Mouse (Mus musculus) heart, embryonic 15.5 days (tissue): ENCODE measurements at regions not wholly inside any gene's neighbourhood (a gene's known extent, or its start where the extent isn't known, plus 50 kb on each side); places are given as distances from the start of the nearest gene placed in this dataset.

Source experiments
- ATAC-seq: fragments of 200-750 bp; cut with Nextera tagmentation; replicated peaks from 2 replicates; pipeline ENCODE4 v1.8.0; 2017; ENCODE audit warnings: low read depth, moderate TSS enrichment; ENCODE audit not compliant: insufficient number of reproducible peaks, insufficient read depth, low FRiP score
- H3K27ac ChIP-seq: fragments of 300-500 bp; sonication (generic); 2 replicates; pipeline ENCODE4 v1.5.1; 2015; ENCODE audit warnings: mild to moderate bottlenecking, inconsistent platforms
- H3K27me3 ChIP-seq: fragments of 300-500 bp; sonication (generic); 2 replicates; pipeline ENCODE4 v1.6.1; 2015; ENCODE audit warnings: inconsistent platforms
- H3K36me3 ChIP-seq: fragments of 300-500 bp; sonication (generic); 2 replicates; pipeline ENCODE4 v1.6.1; 2015; ENCODE audit warnings: mild to moderate bottlenecking, inconsistent platforms
- H3K4me1 ChIP-seq: fragments of 300-500 bp; sonication (generic); replicated peaks from 2 replicates; pipeline ENCODE4 v1.6.1; 2015; ENCODE audit warnings: inconsistent platforms
- H3K4me2 ChIP-seq: fragments of 300-500 bp; sonication (generic); 2 replicates; pipeline ENCODE4 v1.6.1; 2015; ENCODE audit warnings: inconsistent platforms, mild to moderate bottlenecking, moderate library complexity
- H3K4me3 ChIP-seq: fragments of 300-500 bp; sonication (generic); 2 replicates; pipeline ENCODE4 v1.5.1; 2015; ENCODE audit warnings: mild to moderate bottlenecking, inconsistent platforms
- H3K9ac ChIP-seq: fragments of 300-500 bp; sonication (generic); 2 replicates; pipeline ENCODE4 v1.6.1; 2015; ENCODE audit warnings: mild to moderate bottlenecking, inconsistent platforms
- H3K9me3 ChIP-seq: fragments of 300-500 bp; sonication (generic); replicated peaks from 2 replicates; pipeline ENCODE4 v1.6.1; 2016; ENCODE audit warnings: inconsistent platforms
- WGBS: fragments of 180-500 bp; shearing (Covaris S2); methylation state at CpG from one replicate; pipeline ENCODE4 v1.1.7; 2015; ENCODE audit warnings: mixed read lengths; 5-methylcytosine and 5-hydroxymethylcytosine counted together

DNA sequence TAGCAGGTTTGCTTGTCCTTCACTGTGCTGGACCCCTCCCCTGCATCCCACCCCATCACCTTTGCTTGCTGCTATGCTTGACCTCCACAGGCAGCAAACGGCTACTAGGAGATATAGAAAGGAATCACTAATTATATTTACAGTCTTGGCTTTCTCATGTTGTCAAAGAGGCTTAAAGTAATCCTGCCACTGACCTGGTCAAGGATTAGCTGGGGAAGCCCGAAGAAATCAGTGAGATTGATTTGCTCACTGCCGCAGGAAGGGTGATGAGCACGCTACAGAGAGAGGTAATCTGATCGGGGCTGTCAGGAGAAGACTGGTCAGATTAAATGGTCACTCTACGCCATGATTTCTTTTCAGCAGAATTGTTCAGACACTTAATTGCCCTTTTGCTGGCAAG lies 157.4 kb upstream of the Wdfy3 start:
- no peaks in the 10 kb centered on the region for H3K9me3 ChIP-seq
- no peaks in the 10 kb centered on the region for H3K4me1 ChIP-seq
- no peak overlapping the region for H3K4me3 ChIP-seq
- H3K9ac ChIP-seq: no peak overlapping the region
- H3K36me3 ChIP-seq: no peaks in the 10 kb centered on the region
- WGBS: 49% methylated on average over 6 of the region's 6 CpGs
- H3K27ac ChIP-seq: no peak overlapping the region
- no peak overlapping the region for H3K4me2 ChIP-seq
- no peak for ATAC-seq
- H3K27me3 ChIP-seq: no peaks in the 10 kb centered on the region

DNA sequence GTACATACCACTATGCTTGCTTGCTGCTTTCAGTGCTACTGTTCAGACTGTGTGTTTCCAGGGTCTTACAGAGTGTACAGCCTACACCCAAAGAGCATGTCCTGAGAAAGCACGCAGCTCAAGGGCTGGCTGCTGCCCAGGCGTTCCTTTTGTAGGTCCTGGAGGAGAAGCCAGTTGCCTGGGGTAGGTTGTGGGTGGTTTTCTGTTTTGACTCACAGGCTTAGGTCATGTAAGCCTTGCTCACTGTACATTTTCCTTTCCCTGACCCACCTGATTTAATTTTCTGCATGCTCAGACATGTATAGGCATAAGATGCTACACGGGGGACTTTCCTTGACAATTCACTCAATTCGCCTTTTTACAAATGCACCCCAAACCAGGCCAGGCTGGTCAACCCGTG lies 172.9 kb upstream of the Wdfy3 start:
- Histone ChIP-seq H3K4me2 (no peak overlapping the region), H3K27ac (no peak overlapping the region), H3K36me3 (no peaks in the 10 kb centered on the region), H3K27me3 (no peaks in the 10 kb centered on the region), H3K9me3 (no peaks in the 10 kb centered on the region), H3K4me3 (no peak overlapping the region), H3K9ac (no peak overlapping the region), H3K4me1 (no peaks in the 10 kb centered on the region)
- 78% methylated on average over 5 of the region's 5 CpGs for WGBS
- ATAC-seq: no peak

DNA sequence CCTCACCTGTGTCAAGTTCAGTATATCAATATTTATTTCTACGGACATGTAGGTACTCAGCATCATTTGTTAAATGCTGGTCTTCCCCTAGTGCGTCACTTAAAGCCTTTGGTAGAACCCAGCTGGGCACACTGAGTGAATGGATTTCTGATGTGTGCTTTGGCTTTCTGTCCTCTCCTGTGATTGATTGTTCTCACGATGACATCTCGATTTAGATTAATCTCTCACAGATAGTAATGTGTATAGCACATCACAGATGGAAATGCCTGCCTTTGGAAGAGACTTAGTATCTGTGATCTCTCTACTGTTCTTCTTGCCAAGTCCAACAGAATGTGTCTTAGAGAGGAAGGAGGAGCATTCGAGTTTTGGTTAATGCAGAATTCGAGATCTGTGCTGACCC lies 175.0 kb upstream of the Wdfy3 start:
- Histone ChIP-seq H3K36me3 (no peaks in the 10 kb centered on the region), H3K4me3 (no peak overlapping the region), H3K27me3 (no peaks in the 10 kb centered on the region), H3K4me1 (no peaks in the 10 kb centered on the region), H3K4me2 (no peak overlapping the region), H3K9me3 (no peaks in the 10 kb centered on the region), H3K9ac (no peak overlapping the region), H3K27ac (no peak overlapping the region)
- no peak for ATAC-seq
- WGBS: 72% methylated on average over 6 of the region's 6 CpGs

DNA sequence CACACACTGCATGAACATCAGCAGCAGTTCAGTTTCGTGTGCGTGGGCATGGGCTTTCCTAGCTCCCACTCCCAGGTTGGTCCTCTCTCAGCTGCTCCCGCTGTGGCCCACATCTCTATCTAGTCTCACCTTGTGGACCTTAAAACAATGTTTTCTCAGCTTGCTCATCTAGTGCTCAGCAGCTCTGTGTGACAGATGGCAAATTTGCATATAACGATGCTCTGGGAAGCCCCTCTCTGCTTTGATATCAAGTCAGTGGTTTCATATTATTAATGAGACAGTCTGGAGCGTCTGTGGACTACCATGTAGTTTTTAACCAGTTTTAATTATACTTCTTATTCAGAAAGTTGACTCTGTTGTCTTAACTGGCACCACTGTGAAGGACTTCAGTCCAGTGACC lies 179.0 kb upstream of the Wdfy3 start:
- Histone ChIP-seq H3K27ac (no peak overlapping the region), H3K9me3 (no peaks in the 10 kb centered on the region), H3K4me1 (no peaks in the 10 kb centered on the region), H3K9ac (no peak overlapping the region), H3K36me3 (no peaks in the 10 kb centered on the region), H3K4me2 (no peak overlapping the region), H3K27me3 (no peaks in the 10 kb centered on the region), H3K4me3 (no peak overlapping the region)
- no peak for ATAC-seq
- 86% methylated on average over 5 of the region's 5 CpGs for WGBS

DNA sequence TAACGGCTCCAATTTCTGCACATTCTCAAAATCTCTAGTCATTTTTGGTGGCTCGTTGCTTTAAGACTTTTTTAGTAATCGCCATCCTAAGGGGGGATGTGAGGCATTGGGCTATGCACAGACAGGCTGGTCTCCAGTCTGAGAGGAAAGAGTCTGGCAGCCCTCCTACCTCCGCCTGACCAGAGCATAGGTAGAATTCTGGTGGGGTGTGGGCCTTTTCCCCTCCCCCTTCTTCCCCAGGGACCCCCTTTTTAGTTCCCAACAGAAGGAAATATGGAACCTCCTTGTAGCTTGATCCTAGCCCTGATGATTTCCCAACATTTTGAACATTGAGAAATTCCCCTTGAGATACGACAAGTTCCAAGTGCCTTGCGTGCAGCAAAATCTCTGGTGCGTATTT lies 181.4 kb upstream of the Wdfy3 start:
- Histone ChIP-seq H3K4me1 (no peaks in the 10 kb centered on the region), H3K9me3 (no peaks in the 10 kb centered on the region), H3K36me3 (no peaks in the 10 kb centered on the region), H3K9ac (no peak overlapping the region), H3K27me3 (no peaks in the 10 kb centered on the region), H3K4me2 (no peak overlapping the region), H3K27ac (no peak overlapping the region), H3K4me3 (no peak overlapping the region)
- ATAC-seq: no peak
- 84% methylated on average over 7 of the region's 7 CpGs for WGBS

DNA sequence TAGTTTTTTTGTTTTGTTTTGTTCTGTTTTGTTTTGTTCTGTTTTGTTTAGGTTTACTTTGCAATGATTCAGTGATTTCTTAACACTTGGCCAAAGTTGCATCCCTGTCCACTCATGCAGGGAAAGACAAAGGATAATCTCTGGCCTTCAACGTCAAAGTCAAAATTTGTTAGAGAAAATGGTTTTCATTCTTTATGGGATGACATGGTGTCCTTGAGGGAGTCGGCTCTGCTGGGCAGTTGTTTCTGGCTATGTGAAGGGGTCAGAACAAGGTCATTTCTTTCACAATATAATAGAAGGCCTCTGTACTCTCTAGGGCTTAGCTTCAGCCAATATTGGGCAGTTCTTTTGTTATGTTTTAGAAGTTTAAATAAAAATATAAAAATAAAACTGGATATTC lies 184.1 kb upstream of the Wdfy3 start:
- no peak overlapping the region for H3K4me2 ChIP-seq
- H3K9ac ChIP-seq: no peak overlapping the region
- no peak overlapping the region for H3K4me3 ChIP-seq
- no peak for ATAC-seq
- H3K27ac ChIP-seq: no peak overlapping the region
- no peaks in the 10 kb centered on the region for H3K9me3 ChIP-seq
- H3K36me3 ChIP-seq: no peaks in the 10 kb centered on the region
- WGBS: 51% methylated on average over 2 of the region's 2 CpGs
- no peaks in the 10 kb centered on the region for H3K4me1 ChIP-seq
- no peaks in the 10 kb centered on the region for H3K27me3 ChIP-seq

DNA sequence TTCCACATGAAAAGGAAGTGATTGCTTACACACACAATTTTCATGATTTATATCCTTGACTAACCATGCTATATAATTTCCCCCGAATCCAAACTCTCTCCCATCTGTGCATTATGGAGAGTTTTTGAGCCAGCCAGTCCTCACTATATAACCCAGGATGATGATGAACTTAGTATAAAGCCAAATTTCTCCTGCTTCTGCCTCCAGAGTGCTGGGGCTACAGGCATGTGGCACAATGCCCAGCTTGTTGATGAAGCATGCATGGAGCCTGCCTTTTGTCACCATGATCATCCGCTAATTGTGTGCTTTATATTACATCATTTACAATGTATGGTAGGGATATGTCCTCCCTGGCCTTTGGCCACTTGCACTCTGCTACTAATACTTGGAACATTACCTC lies 187.4 kb upstream of the Wdfy3 start:
- no peaks in the 10 kb centered on the region for H3K36me3 ChIP-seq
- H3K9ac ChIP-seq: no peak overlapping the region
- H3K9me3 ChIP-seq: no peaks in the 10 kb centered on the region
- no peaks in the 10 kb centered on the region for H3K4me1 ChIP-seq
- H3K4me2 ChIP-seq: no peak overlapping the region
- no peaks in the 10 kb centered on the region for H3K27me3 ChIP-seq
- H3K4me3 ChIP-seq: no peak overlapping the region
- no peak overlapping the region for H3K27ac ChIP-seq
- WGBS: 64% methylated on average over 2 of the region's 2 CpGs
- no peak for ATAC-seq

DNA sequence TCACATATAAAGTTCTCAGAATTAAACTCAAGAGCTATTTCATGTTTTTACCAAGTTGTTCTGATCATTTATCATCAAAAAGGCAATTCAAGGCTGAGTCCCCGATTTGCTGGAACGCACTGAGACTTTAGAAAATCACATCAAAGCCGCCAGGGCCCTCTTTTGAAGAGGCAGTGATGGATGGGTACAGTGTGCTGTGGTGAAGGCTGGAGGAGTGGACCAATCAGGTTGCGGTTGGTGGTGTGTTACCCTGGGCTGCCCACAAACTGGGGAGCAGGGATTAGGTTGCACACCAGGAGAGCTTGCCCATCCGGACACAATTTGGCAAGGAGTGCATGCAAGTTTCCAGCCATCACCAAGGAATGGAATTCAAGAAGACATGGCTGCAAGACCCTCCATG lies 191.9 kb upstream of the Wdfy3 start:
- Histone ChIP-seq H3K36me3 (no peaks in the 10 kb centered on the region), H3K9me3 (no peaks in the 10 kb centered on the region), H3K27ac (no peak overlapping the region), H3K4me2 (no peak overlapping the region), H3K4me1 (no peaks in the 10 kb centered on the region), H3K4me3 (no peak overlapping the region), H3K27me3 (no peaks in the 10 kb centered on the region), H3K9ac (no peak overlapping the region)
- no peak for ATAC-seq
- 61% methylated on average over 5 of the region's 5 CpGs for WGBS

DNA sequence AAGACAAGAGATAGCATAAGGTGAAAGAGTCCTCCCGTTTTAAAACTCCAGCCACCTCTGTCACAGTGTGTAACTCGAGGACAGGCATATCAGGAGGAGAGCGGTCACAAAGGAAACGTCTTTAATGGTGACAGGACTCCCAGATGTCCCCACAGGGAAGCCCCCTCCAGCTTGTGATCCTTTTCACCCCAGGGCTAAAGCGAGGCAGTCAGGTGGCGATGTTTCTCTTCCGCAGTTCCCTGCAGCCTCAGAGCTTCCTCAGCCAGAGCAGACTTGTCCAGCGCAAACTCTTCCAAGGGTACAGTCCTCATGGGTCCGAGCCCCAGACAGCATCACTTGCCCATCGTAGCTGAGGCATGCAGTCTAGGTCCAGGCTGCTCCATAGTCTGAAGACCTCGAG lies 196.7 kb upstream of the Wdfy3 start:
- no peak overlapping the region for H3K27ac ChIP-seq
- ATAC-seq: no peak
- no peaks in the 10 kb centered on the region for H3K36me3 ChIP-seq
- H3K9me3 ChIP-seq: no peaks in the 10 kb centered on the region
- H3K9ac ChIP-seq: no peak overlapping the region
- H3K4me3 ChIP-seq: no peak overlapping the region
- H3K4me1 ChIP-seq: no peaks in the 10 kb centered on the region
- H3K4me2 ChIP-seq: no peak overlapping the region
- 47% methylated on average over 11 of the region's 11 CpGs for WGBS
- H3K27me3 ChIP-seq: no peaks in the 10 kb centered on the region

DNA sequence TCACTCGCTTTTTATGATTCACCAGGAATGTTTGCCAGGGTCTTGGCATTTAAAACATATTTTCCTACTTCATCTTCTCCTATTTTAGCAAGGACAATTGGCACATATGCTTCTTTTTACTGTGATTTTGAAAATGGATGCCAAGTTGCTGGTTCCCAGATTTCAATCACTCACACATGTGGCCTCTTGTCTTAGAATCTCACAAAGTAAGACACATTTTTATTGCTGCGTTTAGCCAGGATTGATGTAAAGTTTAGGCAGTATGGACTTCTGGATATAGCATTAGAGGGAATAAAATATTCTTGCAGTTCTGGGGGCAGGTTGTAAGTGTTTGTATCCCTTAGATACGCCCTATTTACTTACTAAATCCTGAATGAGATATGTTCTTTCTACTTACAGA lies 197.4 kb upstream of the Wdfy3 start:
- Histone ChIP-seq H3K9ac (no peak overlapping the region), H3K4me2 (no peak overlapping the region), H3K4me1 (no peaks in the 10 kb centered on the region), H3K27ac (no peak overlapping the region), H3K9me3 (no peaks in the 10 kb centered on the region), H3K4me3 (no peak overlapping the region), H3K36me3 (no peaks in the 10 kb centered on the region), H3K27me3 (no peaks in the 10 kb centered on the region)
- ATAC-seq: no peak
- WGBS: 73% methylated on average over 3 of the region's 3 CpGs

DNA sequence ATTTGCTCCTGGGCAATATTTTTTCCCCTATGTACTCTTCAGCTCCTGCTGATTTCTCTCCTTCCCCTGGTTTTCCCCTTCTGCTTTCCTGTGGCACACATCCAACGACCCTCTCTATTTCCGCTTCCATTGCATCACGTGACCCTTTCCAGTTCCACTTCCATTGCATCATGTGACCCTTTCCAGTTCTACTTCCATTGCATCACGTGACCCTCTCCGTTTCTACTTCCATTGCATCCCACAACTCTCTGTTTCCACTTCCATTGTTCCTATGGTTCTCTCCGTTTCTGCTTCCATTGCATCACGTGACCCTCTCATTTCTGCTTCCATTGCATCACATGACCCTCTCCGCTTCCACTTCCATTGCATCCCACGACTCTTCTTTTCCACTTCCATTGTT lies 199.5 kb upstream of the Wdfy3 start:
- no peaks in the 10 kb centered on the region for H3K9me3 ChIP-seq
- no peaks in the 10 kb centered on the region for H3K36me3 ChIP-seq
- ATAC-seq: no peak
- no peak overlapping the region for H3K4me2 ChIP-seq
- H3K4me3 ChIP-seq: no peak overlapping the region
- no peaks in the 10 kb centered on the region for H3K4me1 ChIP-seq
- WGBS: 80% methylated on average over 9 of the region's 9 CpGs
- H3K27me3 ChIP-seq: no peaks in the 10 kb centered on the region
- no peak overlapping the region for H3K9ac ChIP-seq
- no peak overlapping the region for H3K27ac ChIP-seq

DNA sequence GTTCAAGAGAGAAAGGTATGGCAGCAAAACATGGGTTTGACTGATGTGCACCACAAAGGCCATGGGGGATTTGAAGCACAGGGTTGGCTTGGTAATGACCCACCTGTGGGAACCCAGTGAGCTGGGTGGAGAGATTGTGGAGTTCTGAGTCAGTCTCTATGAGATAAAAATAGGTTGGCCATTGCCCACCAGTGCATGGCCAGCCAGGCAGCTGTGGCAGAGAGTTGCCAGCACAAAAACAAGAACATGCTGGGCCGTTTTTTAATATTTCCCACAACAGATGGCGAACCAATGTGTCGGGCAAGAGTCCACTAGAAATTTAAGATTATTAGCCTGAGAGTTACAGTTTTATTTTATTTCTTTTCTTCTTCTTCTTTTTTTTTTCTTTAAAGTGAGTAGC lies 205.6 kb upstream of the Arhgap24 start:
- no peaks in the 10 kb centered on the region for H3K27me3 ChIP-seq
- H3K4me2 ChIP-seq: no peak overlapping the region
- H3K36me3 ChIP-seq: no peaks in the 10 kb centered on the region
- no peak overlapping the region for H3K9ac ChIP-seq
- H3K27ac ChIP-seq: no peak overlapping the region
- H3K4me3 ChIP-seq: no peak overlapping the region
- 87% methylated on average over 3 of the region's 3 CpGs for WGBS
- ATAC-seq: no peak
- no peaks in the 10 kb centered on the region for H3K4me1 ChIP-seq
- H3K9me3 ChIP-seq: no peaks in the 10 kb centered on the region

DNA sequence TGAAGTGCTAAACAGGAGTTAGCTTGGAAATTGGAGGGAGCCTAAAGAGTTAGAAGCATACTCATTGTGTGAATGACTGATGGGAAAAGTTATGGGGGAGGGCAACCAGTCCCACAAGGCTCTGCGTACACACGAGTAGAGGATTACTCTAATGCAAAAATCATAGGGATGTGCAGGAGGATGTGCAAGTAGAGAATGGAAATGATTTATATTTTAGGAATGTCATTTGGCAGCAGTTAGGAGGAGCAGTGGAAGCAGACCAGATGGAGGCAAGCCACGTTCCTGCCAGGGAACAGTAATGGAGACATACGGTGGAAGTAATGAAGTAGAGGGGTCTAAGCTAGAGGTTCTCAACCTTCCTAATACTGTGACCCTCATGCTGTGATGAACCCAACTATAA lies 194.1 kb upstream of the Arhgap24 start:
- Histone ChIP-seq H3K9ac (no peak overlapping the region), H3K36me3 (no peaks in the 10 kb centered on the region), H3K27me3 (no peaks in the 10 kb centered on the region), H3K27ac (no peak overlapping the region), H3K4me1 (no peaks in the 10 kb centered on the region), H3K4me2 (no peak overlapping the region), H3K9me3 (no peaks in the 10 kb centered on the region), H3K4me3 (no peak overlapping the region)
- no peak for ATAC-seq
- 76% methylated on average over 4 of the region's 4 CpGs for WGBS
